Mouse (Mus musculus) testis, adult 2 months (tissue): Measurements from ENCODE around the gene Telo2.

Experiments
- CTCF ChIP-seq: fragments of 200-500 bp; IDR thresholded peaks from 2 replicates; pipeline ENCODE4 v1.5.1; 2012; ENCODE audit warnings: low read depth, mild to moderate bottlenecking, inconsistent platforms, low read length, moderate library complexity; ENCODE audit not compliant: control insufficient read depth, insufficient read depth, insufficient replicate concordance
- POLR2A ChIP-seq: fragments of 200-500 bp; IDR thresholded peaks from 2 replicates; pipeline ENCODE4 v1.6.1; 2012; ENCODE audit warnings: low read depth, mild to moderate bottlenecking, inconsistent platforms, low read length, moderate library complexity; ENCODE audit not compliant: control insufficient read depth

DNA sequence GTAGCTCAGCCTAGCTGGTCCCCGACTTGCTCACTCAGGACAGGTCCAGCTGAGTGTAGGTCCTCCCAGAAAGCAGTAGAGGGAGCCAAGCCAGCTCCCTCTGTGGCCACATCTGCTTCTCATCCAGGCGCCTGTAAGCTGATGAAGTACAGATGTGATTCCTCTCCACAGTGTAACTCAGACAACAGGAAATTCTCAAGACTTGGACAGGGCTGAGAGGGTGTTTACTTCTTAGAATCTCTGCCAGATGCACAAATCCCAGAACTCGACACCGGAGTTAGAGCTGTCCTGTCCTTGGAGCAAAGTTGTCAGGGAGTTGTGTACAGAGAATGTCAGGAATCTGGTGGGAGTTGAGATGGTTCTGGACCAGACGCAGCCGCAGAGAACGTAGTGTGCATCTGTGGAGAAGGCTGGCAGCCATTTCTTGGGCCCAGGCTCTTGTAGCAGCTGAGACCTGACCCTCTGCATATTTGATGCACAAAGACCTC, 32.3 kb downstream of the Telo2 start, which contains the start of gene Tmem204:
- TF ChIP-seq CTCF (peak; percentile 28; the same call in 1 of the 2 replicates), POLR2A (no peak)
